Mouse (Mus musculus) erythroblast, embryonic 14.5 days (primary cell): Measurements from ENCODE around the gene Comp.

ENCODE experiments used
- GATA1 ChIP-seq: IDR thresholded peaks from 2 replicates; pipeline ENCODE4 v1.6.1; 2012; ENCODE audit warnings: low read length, inconsistent platforms, mixed read lengths
- TAL1 ChIP-seq: IDR thresholded peaks from 3 replicates; pipeline ENCODE4 v1.6.1; 2012; ENCODE audit warnings: low read length, inconsistent platforms, mixed read lengths

DNA sequence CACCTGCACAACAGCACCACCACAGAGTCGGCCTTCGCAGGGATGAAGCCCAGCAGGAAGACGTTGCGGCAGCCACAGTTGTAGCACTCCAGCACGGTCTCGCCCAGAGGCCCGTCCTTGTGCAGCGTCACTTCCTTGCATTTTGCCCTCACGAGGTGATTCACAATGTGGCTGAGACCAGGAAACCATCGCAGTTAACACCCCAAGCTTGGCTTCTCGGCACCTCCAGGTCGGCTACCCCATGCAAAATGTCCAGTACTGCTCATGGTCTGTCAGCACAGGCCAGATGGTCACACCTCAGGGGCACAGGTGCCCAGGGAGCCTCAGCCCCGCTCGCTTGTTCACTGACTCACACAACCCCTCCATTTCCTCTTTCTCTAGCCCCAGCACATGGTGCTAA is 31.4 kb upstream of the Comp start:
- no peak for TF ChIP-seq GATA1
- no peak for TF ChIP-seq TAL1
